Mouse (Mus musculus): ENCODE measurements around the gene Zfp820.
A peak's percentile ranks its signal among the peaks of the same experiment; 100 is the strongest.
"Not testable (repeated sequence)": the region's sequence is repeated elsewhere in the genome, so short reads cannot be mapped to it uniquely, and the experiment has no call there.

The Zfp820 gene

GRCm38 (mm10) chr17:21845545-21846321 lies at the start of gene Zfp820:
TSS of gene Zfp820 (minus strand) at chr17:21845772.
- DNase-seq (ENCODE audit: low spot score): peak; percentile 95

- DNase-seq (ENCODE audit: low spot score): no peak
Measured at GRCm38 (mm10) chr17:21871256-21871655, 25.7 kb upstream of the Zfp820 start.

GRCm38 (mm10) chr17:21846322-21846582 lies 680 bp upstream of the Zfp820 start:
- DNase-seq (ENCODE audit: low spot score): not testable (repeated sequence)

- DNase-seq (ENCODE audit: low spot score): no peak
Measured at GRCm38 (mm10) chr17:21838510-21838909, 7.1 kb downstream of the Zfp820 start.

GRCm38 (mm10) chr17:21801373-21801772 lies 44.2 kb downstream of the Zfp820 start:
- peak; percentile 26 for DNase-seq (ENCODE audit: low spot score)

- no peak for DNase-seq (ENCODE audit: low spot score)
Measured at GRCm38 (mm10) chr17:21792256-21792655, 53.3 kb downstream of the Zfp820 start.

- no peak for DNase-seq (ENCODE audit: low spot score)
Measured at GRCm38 (mm10) chr17:21770336-21770735, 75.2 kb downstream of the Zfp820 start.
